Mouse (Mus musculus) c-Kit-positive CD71-positive TER-119-negative erythroid progenitor cells, embryonic 14.5 days (primary cell): ENCODE measurements at regions not wholly inside any gene's neighbourhood (a gene's known extent, or its start where the extent isn't known, plus 50 kb on each side); places are given as distances from the start of the nearest gene placed in this dataset.
"Not testable (repeated sequence)": the region's sequence is repeated elsewhere in the genome, so short reads cannot be mapped to it uniquely, and the experiment has no call there.

Experiments used
- DNase-seq: peaks from one replicate; pipeline ENCODE4 v3.0.0-alpha.2; 2013; ENCODE audit warnings: low read depth

GRCm38 (mm10) chr6:31898609-31899008, 151.4 kb upstream of the 1700012A03Rik start:
- DNase-seq = no peak

DNA sequence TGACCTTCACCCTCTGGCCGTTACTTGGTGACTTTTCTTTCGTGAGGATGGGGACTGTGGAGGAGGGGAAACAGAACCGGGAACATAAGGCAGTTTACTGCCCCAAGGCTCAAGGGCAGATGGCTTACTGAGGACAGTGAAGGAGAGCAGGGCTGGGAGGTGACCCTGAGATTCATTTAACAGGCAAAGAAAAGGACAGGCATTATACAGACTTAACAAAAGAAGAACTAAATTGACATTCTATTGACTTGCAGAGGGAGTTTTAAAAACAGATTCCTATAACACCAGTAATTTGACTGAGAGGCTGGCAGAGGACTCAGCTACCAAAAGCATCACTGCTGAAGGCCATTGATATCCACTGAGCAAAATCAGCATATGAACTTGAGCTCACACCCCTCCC, 153.0 kb upstream of the 1700012A03Rik start:
- no peak for DNase-seq

GRCm38 (mm10) chr6:31895835-31896234, 154.2 kb upstream of the 1700012A03Rik start:
- no peak for DNase-seq

DNA sequence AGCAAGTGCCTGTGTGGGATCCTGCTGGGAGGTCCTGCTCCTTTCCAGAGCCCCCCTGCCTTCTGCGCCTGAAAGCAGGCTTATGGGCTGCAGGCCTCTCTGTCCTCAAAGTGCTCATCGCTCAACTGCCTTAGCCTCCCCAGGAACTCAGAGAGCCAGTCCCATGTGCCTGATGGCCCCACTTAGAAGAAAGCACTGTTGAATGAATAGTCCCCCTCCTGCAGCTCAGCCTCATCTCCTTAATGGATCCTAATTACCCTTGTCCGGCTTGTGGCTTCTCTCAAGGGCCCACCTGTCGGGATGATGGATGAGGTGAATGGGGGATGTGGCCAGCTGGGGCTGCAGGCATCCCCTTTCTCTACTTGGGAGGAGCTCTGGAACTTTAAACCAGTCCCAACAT, 163.1 kb upstream of the 1700012A03Rik start:
- DNase-seq = no peak

DNA sequence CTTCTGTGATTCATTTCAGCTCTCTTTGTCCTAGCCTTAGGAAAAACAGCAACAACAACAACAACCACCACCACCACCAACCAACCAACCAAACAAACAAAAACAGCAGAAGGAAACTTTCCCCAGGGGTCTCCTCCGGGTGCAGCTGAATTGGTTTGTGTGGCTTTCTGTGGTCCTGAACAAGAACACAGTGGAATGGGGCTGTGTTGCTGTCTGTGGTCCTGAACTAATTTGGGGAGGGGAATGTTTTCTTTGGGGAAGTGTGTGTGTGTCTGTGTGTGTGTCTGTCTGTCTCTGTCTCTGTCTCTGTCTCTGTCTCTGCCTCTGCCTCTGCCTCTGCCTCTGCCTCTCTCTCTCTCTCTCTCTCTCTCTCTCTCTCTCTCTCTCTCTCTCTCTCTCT, 164.8 kb upstream of the 1700012A03Rik start:
- DNase-seq = not testable (repeated sequence)

DNA sequence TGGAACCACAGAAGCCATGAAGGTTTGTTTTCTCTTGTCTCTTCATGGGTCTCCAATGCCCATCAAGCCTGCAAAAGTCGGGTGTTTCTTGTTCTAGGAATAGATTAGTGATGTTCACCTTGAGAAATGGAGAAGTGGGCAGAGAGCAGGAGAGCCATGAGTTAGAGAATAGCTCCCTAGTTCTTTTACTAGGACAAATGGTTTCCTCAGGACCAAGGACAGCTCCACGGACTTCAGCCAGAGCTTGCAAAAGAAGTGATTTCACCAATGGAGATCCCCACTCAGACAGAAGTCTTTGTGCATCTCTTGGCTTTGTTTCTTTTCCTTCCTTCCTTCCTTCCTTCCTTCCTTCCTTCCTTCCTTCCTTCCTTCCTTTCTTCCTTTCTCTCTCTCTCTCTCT, 166.3 kb upstream of the 1700012A03Rik start:
- DNase-seq = peak; percentile 20

- no peak for DNase-seq
Observed at GRCm38 (mm10) chr6:31874616-31875015, 175.4 kb upstream of the 1700012A03Rik start.

DNA sequence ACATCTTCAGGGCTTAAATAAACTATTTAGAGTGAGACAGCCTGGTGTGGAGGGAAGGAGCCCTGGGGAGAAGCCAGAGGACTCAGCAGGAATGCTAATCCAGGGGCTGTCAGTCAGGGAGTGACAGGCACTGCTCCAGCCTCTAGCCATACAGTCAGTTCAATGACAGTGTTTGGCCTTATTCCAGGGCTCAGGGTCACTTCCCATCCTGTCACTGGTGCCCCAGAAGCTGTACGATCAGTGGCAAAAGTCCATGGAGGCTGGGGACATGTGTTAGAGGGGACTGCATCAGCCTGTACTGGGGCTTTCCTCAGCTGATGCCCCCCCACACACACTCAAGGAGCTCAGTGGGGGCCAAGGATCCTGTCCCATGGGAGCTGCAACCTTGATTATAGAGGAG, 176.1 kb upstream of the 1700012A03Rik start:
- DNase-seq = no peak

DNA sequence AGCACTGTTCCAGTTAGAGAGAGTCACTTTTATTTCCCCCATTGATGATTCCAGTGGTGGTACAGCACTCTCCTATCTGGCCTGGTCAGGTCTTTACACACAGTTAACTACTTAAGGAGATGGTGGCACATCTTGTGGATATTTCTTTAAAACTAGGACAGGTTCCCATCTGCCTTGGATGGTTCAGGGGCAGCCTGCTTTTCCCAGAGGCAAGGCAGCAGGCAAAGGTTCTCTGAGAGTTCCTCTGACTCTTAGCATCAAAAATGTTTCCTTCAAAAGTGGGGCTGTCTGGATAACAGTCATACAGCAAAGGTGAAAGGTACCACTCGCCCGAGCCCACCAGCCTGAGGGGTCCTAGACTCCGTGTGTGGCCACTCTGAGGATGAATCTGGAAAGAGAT, 178.3 kb upstream of the 1700012A03Rik start:
- no peak for DNase-seq

- no peak for DNase-seq
Observed at GRCm38 (mm10) chr6:31861996-31862395, 188.1 kb upstream of the 1700012A03Rik start.

GRCm38 (mm10) chr6:31859621-31860020, 190.4 kb upstream of the 1700012A03Rik start:
- DNase-seq = no peak

GRCm38 (mm10) chr6:31854261-31854660, 195.8 kb upstream of the 1700012A03Rik start:
- no peak for DNase-seq

GRCm38 (mm10) chr6:31846319-31846718, 203.7 kb upstream of the 1700012A03Rik start:
- DNase-seq = no peak

- no peak for DNase-seq
Observed at GRCm38 (mm10) chr6:31845671-31846070, 204.4 kb upstream of the 1700012A03Rik start.

DNA sequence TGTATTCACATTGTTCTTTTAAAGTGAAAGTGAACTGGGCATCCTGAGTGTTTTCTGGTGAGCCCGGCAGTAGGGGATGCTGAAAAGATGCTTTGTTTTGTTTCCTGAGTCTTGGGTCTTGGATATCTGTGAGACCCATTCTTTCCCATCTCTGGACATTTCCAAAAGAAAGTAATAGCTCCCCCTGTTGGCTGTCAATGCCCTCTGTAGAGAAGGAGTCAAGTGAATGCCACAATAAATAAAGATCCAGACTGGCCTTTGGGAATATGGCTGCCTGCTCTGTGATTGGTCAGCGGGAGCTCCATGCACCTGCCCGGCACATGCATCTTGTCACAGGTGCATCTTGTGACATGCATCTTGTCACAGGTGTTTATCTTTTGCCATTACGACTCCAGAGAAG, 209.4 kb upstream of the 1700012A03Rik start:
- DNase-seq = no peak

- peak; percentile 13 for DNase-seq
Observed at GRCm38 (mm10) chr6:31838588-31838987, 211.5 kb upstream of the 1700012A03Rik start.

- no peak for DNase-seq
Observed at GRCm38 (mm10) chr6:31835795-31836194, 214.3 kb upstream of the 1700012A03Rik start.

DNA sequence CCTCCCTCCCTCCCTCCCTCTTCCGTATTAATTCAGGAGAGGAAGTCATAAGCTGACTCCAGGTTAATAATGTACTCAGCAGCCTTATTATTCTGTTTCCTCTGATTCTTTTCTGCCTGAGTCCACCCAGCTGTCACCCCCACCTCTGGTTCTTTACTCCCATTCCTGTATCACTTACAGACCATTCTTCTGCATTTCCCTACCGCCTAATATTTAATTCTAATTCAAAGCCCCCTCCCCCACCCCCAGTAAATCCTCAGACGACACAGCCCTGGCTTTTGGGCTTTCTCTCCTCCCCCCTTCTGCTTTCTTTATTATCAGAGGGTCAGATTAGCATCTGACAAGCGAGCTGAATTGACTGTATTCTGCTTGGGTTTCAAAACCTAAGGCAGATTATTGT, 215.5 kb upstream of the 1700012A03Rik start:
- DNase-seq = no peak

DNA sequence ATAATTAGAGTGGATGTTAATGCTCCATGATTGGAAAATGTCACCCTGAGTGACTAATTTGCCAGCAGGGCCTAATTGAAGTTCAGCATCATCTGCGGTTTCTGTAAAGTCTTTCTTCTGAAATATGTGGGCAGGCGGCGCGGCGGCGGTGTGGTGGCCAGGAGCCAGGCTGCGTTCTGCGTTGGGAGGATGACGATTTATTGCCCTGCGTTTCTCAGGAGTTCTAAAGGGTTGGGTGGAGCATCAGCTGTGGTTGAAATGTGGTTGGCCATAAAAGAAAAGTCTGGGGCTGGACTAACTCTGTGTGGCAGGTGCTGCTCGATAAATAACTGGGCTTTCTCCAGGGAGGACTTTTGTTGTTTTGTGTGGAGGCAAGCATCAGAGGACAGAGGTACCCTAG, 219.4 kb upstream of the 1700012A03Rik start:
- DNase-seq = no peak

DNA sequence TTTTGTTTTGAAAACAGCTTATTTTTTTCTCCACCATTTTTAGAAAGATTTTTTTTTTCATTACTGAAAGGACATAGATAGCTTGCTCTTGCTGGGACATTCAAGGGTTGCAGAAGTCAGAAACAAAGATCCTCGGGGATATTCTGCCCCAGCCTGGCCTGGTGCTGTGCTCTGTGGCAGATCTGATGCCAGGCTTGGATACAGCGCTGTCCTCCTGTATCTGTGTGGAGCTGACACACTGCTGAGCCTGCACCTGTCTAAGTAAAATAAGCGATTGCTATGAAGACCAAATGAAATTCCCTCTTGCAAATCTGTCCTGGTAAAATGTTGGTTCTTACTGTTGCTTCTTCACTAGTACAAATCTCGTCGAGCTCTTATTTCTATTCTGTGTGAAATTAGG, 226.4 kb upstream of the 1700012A03Rik start:
- DNase-seq = no peak

- DNase-seq = no peak
Observed at GRCm38 (mm10) chr6:31822186-31823085, 227.6 kb upstream of the 1700012A03Rik start.

- DNase-seq = no peak
Observed at GRCm38 (mm10) chr6:31821621-31822020, 228.4 kb upstream of the 1700012A03Rik start.

DNA sequence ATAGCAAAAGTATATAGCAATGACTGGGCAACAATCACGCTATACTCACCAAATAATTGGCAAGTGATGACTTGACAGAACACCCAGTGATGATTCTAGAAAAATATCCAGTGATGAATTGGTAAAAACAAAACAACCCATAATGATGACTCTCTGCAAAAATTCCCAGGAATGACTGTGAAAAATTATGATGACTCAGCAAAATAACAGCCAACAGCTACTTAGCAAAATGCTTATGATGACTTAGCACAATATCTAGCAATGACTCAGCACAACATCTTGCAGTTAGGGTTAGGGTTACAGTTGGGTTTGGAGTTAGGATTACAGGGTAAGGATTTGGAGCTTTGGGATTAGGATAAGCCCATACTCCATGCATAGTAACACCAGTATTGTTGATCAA, 232.4 kb upstream of the 1700012A03Rik start:
- no peak for DNase-seq

GRCm38 (mm10) chr6:31811890-31812289, 238.2 kb upstream of the 1700012A03Rik start:
- DNase-seq = no peak
